Mouse (Mus musculus) ZHBTc4 (cell line): ENCODE results near the gene Stard8.
A peak's percentile ranks its signal among the peaks of the same experiment; 100 is the strongest.
"Not testable (repeated sequence)": the region's sequence is repeated elsewhere in the genome, so short reads cannot be mapped to it uniquely, and the experiment has no call there.

Experiments
- DNase-seq: peaks from one replicate; pipeline ENCODE4 v3.0.0-alpha.2; 2011; ENCODE audit warnings: low read depth, low spot score

Gene Stard8

DNA sequence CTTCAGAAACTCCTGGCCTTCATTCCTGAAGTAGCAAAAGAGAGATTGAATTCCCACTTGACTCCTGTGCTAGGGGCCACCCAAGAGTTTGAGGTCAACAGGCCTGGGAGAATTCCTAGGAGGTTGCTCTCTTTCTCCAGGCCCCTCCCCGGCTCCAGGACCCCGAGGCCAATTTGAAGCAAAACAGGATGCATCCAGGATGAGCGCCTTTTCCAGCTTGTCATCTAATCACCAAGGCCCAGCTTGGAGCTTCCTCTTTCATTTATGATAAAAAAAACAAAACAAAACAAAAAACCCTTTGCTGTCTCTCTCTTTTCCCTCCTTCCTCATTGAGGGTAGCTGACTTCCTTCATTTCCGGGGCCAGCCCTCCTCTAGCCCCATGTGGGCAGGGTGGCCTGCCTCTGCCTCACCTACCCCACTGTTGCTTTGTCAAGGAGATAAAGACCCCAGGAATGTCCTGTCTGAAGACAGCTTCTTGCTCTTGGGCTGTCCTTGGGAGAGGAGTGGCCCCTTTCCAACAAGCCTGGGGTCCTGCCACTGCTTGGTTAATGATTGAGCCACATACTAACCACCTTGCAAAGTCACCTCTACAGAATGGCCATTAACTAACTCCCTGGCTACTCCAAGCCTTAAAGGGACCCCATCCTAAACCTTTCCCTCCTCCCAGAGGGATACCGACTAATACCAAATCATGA lies 43.5 kb downstream of the Stard8 start:
- DNase-seq: peak; percentile 26

GRCm38 (mm10) chrX:99048111-99048510 lies 45.1 kb downstream of the Stard8 start:
- DNase-seq: peak; percentile 80

DNA sequence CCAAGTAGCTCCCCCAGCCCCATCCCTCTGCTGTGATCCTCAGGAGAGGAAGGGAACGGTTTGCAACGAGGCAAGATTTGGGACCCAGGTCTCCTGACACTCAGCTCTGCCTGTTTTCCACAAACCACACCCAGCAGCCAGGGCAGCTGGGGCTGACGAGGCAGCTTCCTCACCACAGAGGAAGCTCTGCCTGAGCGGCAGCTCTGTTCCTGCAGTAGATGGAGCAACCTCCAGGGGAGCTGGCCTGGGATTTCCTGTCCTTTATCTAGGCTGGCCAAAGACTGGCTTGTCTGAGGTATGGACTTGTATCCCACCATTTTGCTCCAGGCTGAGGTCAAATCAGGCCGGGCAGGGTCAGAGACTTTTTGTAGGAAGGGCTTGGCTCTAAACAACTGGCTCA lies 46.2 kb downstream of the Stard8 start:
- peak; percentile 76 for DNase-seq

DNA sequence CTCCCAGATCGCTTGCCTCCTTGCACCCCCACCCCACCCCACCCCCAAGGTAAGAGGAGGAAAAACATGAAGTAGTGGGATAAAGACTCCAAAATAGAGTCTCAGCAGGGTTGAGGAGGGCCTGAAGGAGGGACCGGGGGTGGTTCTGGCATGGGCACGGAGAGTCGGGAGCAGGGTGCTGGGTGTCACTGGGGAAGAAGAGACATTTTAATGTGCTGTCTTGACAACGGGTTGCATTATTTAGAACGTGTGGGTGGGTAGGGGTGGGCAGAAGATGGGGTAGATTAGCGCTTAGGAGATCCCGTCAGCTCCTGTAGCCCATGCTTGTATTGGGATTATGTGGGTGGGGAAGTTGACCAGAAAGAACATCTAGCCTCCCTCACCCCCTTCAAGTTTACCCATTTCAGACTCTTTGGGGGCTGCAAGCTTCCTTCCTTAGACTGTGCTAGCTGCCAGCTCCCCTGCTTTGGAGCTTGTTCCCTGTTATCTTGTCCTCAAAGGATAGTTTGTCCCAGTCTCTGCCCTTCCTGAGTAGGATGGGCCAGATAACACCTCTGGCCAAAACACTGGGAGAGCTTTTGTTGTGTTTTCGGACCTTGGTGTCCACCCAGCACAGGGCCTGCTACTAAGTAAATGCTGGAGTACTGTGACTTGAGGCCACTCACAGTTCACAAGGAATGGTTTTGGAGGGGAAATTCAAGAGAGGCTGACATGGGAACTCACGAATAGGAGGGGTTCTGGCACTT lies 47.9 kb downstream of the Stard8 start:
- no peak for DNase-seq

DNA sequence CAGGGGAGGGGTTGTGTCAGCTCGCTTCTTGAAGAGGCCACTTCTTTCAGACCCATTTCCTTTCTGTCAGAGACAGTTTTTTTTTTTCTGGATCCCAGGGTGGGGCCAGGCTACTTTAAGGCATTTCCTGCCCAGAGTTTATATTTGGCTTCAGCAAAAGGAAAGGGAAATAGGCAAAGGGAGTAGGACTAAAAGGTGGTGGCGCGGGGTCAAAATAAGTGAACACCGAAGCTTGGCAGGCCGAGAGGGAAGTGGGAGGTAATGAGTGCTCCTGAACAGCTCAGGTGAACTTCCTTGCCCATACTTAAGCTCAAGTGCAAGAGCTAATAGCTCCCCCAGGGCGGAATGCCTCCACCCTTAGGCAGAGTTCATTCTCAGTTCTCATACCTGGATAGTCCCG lies 49.2 kb downstream of the Stard8 start:
- DNase-seq: peak; percentile 37

DNA sequence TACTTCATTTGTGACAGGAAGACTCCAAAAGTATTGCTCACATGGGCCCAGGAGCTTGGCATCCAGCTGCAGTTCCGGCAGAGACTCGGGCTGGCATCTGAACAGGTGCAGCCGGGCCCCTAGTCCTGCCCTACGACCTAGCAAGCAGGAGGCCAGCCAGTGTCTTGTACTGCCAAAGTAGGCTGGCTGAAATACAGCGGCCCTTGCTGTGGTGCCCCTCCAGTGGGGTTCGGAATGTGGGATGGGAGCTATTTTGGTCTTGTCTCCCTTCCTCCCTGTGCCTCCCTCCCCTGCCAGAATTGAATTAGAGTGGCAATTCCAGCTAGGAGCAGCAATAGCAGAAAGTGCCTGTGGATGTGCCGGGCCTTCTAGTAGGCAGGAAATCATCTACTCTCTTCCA lies 51.5 kb downstream of the Stard8 start:
- no peak for DNase-seq

DNA sequence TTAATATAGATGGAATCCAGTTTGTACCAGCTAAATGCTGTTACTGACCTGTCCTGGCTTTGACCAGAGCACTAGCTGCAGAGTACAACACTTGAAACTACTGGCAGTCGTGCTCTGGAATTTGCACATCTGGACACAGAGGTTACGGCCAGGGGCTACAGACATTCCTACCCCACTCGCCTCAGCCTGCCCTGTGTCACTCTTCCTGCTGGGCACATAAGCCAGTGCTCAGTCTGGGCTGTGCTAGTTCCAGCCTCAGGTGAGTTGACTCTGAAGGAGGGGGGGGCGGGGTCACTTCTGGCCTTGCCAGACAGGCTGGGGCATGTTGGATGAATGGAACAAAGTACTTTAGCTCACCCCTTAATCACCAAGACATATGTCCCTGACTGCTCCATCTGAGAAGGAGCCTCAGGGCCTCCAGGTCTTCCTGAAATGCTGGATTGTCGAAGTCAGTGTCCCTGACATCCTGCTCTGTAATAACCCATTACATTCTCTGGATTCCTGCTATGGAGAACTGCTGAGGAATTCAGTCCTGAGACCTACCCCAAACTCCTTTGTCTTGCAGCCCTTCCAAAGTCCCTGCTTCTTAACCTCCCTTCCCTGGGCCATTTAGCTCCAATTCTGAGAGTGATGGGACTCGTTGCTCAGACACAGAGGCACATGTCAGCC lies 54.9 kb downstream of the Stard8 start:
- DNase-seq: peak; percentile 85

- DNase-seq: peak; percentile 52
Observed at GRCm38 (mm10) chrX:99059119-99059518, 56.1 kb downstream of the Stard8 start.

GRCm38 (mm10) chrX:99065582-99065981 lies 62.5 kb downstream of the Stard8 start:
- DNase-seq: no peak

- DNase-seq: no peak
Observed at GRCm38 (mm10) chrX:99066550-99066949, 63.5 kb downstream of the Stard8 start.

DNA sequence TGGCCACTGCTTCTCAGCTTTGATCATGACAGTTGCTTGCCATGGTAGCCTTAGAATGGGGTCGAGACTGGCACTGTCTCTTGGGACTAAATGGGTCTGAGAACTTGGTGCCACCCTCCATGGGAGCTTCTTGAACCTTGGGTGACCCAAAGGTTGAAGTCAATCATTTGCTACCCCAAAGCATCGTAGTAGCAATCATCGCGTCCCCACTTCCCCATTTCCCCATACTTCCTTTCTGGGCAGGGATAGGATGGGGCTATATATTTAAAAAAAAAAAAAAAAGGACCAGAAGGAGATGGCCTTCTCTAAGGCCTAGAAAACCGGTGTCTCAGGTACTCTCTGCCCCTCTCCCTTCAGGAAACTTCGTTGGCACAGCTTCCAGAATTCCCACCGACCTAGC lies 64.2 kb downstream of the Stard8 start:
- DNase-seq: no peak

DNA sequence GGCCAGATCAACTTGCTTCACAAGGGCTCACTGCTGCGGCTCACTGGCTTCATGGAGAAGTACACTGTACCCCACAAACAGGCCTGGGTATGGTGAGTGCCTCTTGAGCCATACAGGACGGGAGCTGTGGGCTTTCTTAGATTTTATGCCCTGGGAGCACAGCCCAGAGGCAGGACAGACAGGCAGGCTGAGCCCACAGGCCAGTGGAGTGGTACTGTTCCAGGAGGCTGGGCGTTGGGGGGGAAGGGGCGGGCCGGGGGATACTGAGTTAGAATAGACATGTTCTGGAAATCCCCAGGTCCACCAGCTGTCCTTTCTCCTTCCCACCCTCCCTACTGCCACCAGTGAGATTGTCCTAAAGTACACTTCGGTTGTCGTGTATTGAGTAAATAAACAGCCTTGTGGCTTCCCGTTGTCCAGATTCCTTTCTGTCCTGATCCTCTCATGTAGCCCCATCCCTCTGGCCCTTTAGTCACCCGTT lies 64.7 kb downstream of the Stard8 start:
- DNase-seq: no peak

- no peak for DNase-seq
Observed at GRCm38 (mm10) chrX:99071188-99071587, 68.1 kb downstream of the Stard8 start.

- no peak for DNase-seq
Observed at GRCm38 (mm10) chrX:99072596-99072995, 69.5 kb downstream of the Stard8 start.

DNA sequence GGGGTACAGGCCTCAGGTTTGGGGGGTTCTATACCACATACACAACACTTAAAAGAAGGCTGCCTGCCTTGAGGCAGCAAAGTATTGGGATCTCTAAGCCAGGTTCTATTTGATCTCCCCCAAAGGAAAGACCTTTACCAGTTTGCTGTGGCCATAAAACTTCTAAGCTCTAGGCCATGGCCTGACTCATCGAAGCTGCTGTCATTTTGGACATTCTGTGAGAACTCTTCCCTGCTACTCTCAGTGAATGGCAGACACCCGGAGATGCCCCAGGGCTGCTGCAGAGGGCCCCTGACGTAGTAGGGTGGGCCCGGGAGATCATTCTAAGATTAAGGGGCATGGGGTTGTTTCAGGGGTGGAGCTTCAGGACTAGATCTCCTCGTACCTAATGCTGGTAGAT lies 72.1 kb downstream of the Stard8 start:
- DNase-seq: no peak

GRCm38 (mm10) chrX:99076460-99076859 lies 73.4 kb downstream of the Stard8 start:
- no peak for DNase-seq

- DNase-seq: not testable (repeated sequence)
Observed at GRCm38 (mm10) chrX:99078374-99078892, 75.4 kb downstream of the Stard8 start.

- DNase-seq: no peak
Observed at GRCm38 (mm10) chrX:99092704-99093103, 89.7 kb downstream of the Stard8 start.

DNA sequence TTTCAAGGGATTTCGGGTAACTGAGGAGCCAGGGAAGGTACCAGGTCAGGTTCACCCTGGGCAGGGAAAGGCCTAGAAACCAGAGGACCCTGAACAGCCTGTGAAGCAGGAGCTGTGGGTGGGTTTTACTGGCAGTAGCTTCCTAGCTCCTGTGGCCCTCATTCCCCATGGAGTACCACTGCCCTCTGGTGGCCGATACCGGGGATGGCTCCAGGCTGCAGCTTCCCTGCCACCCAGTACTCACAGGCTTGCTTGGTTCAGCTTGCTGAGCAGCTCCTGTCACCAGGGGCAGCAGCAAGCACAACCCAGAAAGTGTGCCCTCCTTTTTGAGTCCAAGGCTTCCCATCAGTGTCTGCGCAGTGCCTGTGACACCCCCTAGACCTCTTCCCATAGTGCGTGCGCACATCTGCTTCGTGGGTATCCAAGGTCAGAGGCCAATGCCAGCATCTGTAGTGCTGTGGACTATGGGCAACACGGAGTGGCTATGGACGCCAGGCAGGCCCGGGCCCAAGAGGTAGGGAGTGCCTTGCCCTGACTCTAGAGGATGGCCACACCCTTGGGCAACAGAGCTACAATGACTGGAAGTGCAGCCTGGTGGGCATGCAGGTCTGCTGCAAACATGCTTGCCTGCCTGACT lies 108.2 kb downstream of the Stard8 start:
- DNase-seq: not testable (repeated sequence)

DNA sequence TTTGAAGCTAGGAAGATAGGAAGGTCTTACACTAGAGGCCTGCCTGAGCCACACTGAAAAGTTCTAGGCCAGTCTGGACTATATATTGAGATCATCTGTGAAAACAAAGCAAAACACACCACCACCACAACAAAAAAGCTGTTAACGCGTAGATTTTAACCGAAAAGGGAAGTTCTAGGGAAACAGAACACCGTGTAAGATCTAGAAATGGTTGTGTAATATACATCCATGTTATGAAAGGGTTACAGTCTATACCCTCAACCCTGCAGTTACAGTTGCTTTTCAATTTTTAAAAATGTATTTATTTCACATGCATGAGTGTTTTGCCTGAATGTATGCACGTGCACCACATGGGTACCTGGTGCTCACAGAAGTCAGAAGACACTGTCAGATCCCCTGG lies 116.5 kb downstream of the Stard8 start:
- DNase-seq: no peak
